Mouse (Mus musculus) heart, postnatal 4 days (tissue): ENCODE data around the gene Cep295. TPM values are rescaled to one million over a fixed set of nuclear protein-coding genes. Genes with fewer than 3 reads are reported as not detected.
A peak's percentile ranks its signal among the peaks of the same experiment; 100 is the strongest.
"Not testable (repeated sequence)": the region's sequence is repeated elsewhere in the genome, so short reads cannot be mapped to it uniquely, and the experiment has no call there.

Source experiments
- DNase-seq: peaks from one replicate; pipeline ENCODE4 v3.0.0; 2021
- total RNA-seq, 2 experiments: library from RNA; stranded (reverse); gene quantifications; 2 replicates each; pipeline ENCODE4 v1.2.3; 2021

Gene Cep295
- total RNA-seq = 10 to 100 TPM; 19.4 to 22.4 TPM

- DNase-seq = peak; percentile 98
Observed at GRCm38 (mm10) chr9:15357484-15358275, at the start of gene Cep295. Gene Cep295 (minus strand): TSS chr9:15357788.

GRCm38 (mm10) chr9:15397591-15397990, 40.0 kb upstream of the Cep295 start:
- DNase-seq = no peak

GRCm38 (mm10) chr9:15395353-15395942, 37.9 kb upstream of the Cep295 start:
- DNase-seq = no peak

DNA sequence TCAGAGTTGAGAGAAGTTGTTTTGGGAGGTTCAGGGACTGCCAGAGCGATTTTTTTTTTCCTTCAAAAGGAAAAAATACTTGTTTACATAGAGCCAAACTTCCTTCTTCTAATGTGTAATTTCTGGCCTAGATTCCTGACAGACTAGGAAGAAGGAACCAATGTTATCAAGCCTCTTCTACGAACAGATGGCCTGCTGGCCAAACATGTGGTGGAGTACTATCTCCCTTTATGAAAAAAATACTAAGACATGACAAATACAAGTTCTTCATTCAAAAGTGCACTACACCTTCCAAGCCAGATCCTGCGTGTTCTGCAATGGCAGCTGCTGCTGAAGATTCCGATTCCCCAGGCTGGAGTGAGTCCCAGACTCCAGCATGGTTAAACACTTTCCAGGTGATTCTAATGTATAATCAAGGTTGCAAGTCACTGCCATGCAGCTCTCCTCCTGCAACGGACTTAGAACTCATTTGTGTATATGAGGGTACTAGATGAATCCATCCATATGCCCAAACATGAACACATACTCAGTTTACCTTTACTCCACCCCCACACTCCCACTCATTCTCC, 29.6 kb upstream of the Cep295 start:
- no peak for DNase-seq

- no peak for DNase-seq
Observed at GRCm38 (mm10) chr9:15384266-15384665, 26.7 kb upstream of the Cep295 start.

DNA sequence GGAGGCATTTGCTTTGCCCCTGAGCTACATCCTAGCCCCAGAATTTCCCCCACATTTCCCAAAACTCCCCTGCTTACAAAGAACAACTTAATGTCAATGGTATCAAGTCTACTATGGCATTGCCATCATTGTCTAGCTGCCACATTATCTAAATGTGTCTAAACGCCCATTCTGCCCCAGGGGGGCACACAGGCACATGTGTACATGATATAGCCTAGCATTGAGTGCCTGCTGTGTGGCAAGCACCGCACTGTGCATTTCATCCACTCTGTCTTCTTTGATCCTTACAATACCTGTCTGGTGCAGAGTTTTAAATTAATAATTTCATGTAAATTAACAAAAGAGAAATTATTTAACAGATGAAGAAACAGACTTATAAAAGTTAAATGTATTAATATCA, 8.7 kb upstream of the Cep295 start:
- DNase-seq = no peak

DNA sequence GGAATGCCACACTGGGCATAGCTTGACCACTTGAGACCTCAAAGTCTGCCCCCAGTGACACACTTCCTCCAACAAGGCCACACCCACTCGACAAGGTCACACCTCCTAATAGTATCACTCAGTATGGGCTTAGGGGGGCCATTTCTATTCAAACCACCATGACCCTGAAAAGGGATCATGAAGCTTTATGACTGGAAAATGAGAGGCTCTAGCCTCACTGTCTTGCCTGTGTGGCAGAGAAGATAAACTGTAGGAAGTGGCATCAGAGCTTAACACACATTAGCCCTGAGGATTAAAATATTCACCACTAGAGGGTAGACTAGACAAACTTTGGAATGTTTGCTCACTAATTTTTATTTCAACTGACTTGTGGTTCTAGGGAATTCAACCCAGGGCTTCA, 8.3 kb upstream of the Cep295 start:
- DNase-seq = no peak

DNA sequence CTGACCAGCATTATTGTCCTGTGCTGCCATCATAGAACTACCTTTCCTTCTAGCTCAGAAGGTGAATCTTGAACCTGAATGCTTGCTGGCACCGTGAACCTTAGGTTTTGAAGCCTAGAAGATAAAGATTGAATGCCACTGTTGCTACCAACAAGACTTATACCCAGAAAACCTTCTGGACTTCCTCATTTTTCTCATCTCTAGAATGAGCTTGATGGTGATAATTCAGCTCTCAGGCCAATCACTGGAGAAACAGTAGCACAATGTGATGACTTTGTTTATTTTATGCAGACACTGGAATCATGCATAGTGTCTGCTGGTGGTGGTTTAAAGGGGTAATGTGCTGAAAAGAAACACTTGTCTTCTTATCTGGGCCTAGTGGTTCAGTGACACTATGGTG, 7.3 kb upstream of the Cep295 start:
- DNase-seq = no peak

- no peak for DNase-seq
Observed at GRCm38 (mm10) chr9:15356916-15357483, 588 bp downstream of the Cep295 start.

DNA sequence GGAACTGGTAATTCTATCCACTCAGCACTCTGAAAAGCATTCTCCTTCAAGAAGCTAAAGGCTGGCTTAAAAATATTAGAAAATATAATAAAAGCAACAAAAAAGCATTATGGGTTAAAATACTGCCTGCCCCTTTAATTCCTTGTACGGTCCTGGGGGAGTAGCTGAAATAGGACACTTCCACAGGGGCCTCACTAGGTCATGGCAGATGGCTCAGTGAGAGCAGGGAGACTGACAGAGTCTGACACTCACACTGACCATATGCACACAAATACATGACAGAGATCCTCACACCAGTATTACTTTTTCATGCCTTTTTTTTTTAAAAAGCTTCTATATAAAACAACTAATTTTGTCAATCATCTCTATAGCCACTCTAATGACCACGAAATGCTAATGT, 7.7 kb downstream of the Cep295 start:
- DNase-seq = no peak

GRCm38 (mm10) chr9:15337776-15338175, 19.8 kb downstream of the Cep295 start:
- no peak for DNase-seq

- DNase-seq = no peak
Observed at GRCm38 (mm10) chr9:15318170-15318742, 39.3 kb downstream of the Cep295 start.

DNA sequence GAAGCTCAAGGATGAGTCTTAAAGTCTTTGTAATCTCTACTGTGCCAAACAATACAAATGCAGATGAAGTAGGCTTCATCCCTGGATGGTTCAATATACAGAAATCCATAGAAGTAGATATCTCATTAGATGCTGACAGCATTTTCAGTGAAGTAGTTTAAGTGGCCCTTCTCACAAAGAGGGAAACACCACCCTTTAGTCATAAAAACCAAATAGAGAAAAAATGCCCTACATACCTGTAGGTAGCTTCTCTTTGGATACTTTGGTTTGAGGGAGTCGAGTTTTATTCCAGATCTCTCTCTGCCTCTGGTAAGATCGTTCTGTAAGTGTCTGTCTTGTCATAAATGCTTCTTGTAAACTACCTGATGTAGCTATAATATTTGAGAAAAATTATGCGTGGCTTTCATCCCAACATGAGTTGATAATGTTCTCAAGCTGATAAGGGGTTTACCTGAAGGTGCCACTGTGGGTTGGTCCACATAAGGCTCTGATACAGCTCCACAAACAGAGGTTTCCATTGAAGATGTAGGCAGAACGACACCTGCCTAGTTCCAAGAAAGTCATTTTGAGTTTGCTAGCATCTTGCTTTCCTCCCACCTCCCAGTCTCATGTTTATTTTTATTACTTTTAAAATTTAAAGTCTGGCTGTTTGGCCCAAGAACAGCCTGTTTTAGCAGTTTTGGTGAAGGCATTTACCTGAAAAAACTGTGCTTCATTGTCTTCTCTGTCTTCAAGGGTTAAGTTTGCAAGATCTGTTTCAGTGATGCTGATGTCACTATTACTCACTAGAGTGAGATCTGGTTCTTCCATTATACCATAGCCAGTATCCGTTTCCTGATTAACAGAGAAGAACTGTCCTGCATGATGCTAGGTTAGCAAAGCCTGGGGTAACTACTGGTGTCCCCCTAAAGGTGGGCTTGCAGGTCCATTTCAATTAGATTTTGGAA, 40.1 kb downstream of the Cep295 start:
- no peak for DNase-seq

DNA sequence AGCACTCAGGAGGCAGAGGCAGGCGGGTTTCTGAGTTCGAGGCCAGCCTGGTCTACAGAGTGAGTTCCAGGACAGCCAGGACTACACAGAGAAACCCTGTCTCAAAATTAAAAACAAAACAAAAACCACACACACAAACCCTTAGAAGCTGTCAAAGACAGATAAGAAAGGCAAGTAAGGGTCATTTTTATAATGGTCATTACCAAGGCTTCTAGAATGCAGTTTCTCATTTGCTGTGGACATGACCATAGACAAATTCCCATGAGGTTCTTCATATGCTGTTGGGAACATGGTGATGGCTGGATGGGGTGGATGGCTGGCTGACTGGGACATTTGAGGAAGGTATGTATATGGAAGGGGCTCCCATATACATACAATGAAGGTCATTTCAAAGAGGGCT, 41.3 kb downstream of the Cep295 start:
- not testable (repeated sequence) for DNase-seq

DNA sequence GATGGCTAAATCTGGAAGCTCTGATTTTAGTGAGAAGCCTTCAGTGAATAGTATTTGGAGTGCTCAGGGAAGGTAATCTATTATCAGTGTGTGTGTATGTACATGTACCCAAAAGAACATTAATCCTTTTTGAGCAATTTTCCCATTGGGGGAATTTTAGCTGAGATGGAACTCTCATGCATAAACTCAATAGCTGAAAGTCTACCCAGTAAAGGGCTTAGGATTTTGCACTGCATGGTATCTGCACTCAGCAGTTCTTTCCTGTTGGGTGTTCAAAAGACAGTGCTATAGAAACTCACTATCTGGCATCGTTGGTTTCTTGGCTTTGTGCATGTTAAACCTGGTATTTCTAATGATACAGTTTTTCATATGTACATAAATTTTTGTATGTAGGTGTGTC, 43.0 kb downstream of the Cep295 start:
- DNase-seq = no peak

- DNase-seq = no peak
Observed at GRCm38 (mm10) chr9:15313633-15314032, 44.0 kb downstream of the Cep295 start.

- no peak for DNase-seq
Observed at GRCm38 (mm10) chr9:15312054-15312735, 45.4 kb downstream of the Cep295 start.

DNA sequence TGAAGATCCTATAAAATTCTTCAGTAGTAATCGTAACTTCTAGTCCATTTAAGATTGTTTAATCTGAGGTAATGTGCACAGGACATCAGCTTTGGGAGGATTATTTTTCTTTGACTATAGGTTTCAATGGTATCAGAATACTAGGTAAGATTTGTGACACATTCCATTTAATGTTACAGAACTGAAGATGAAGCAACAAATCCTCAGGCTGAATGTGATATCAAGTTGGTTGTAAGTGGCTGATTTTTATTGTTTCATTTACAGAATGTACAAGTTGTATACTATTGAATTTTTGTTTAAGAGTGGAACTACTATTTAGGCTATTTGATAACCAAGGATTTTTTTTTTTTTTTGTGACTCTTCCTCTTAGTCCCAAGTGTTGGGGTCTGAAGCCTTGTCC, 47.4 kb downstream of the Cep295 start:
- no peak for DNase-seq

GRCm38 (mm10) chr9:15309425-15309824, 48.2 kb downstream of the Cep295 start:
- no peak for DNase-seq

GRCm38 (mm10) chr9:15308254-15308653, 49.3 kb downstream of the Cep295 start:
- DNase-seq = no peak

DNA sequence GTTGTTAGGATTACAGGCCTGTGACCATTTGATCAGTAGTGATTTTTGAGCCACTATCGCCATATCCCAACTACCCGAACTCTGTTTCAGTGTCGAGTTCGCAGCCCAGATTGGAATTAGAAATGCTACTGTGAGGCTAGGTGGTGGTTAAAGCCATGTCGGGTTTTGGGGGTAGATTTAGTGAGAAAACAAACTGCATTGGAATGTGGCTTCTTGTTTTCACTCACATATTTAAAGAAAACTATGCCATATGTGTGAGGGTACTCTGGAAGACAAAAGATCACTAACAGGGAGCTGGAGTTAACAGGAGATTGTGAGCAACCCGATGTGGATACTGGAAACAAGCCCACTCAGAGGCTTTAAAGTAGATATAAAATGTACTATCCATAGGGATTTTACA, 50.3 kb downstream of the Cep295 start:
- no peak for DNase-seq
